Mouse (Mus musculus) hindbrain, postnatal 0 days (tissue): ENCODE results near the gene Trf. TPM values are rescaled to one million over a fixed set of nuclear protein-coding genes. Genes with fewer than 3 reads are reported as not detected.

Source experiments
- ATAC-seq: fragments of 200-750 bp; cut with Nextera tagmentation; 2 replicates; pipeline ENCODE4 v1.8.0; 2017; ENCODE audit warnings: mild to moderate bottlenecking, moderate TSS enrichment, moderate library complexity
- DNase-seq: peaks from one replicate; pipeline ENCODE4 v3.0.0-alpha.2; 2015; ENCODE audit warnings: low spot score
- H3K27ac ChIP-seq: fragments of 300-500 bp; sonication (generic); 2 replicates; pipeline ENCODE4 v1.5.1; 2014; ENCODE audit warnings: mild to moderate bottlenecking
- H3K27me3 ChIP-seq: fragments of 300-500 bp; sonication (generic); 2 replicates; pipeline ENCODE4 v1.6.1; 2014; ENCODE audit warnings: low read length, mixed read lengths; ENCODE audit not compliant: insufficient read depth
- H3K36me3 ChIP-seq: fragments of 300-500 bp; sonication (generic); 2 replicates; pipeline ENCODE4 v1.6.1; 2014; ENCODE audit warnings: low read length, mixed read lengths; ENCODE audit not compliant: insufficient read depth
- H3K4me1 ChIP-seq: fragments of 300-500 bp; sonication (generic); 2 replicates; pipeline ENCODE4 v1.6.1; 2014; ENCODE audit warnings: antibody characterized with exemption, low read length, mixed read lengths; ENCODE audit not compliant: insufficient read depth
- H3K4me2 ChIP-seq: fragments of 300-500 bp; sonication (generic); 2 replicates; pipeline ENCODE4 v1.6.1; 2014; ENCODE audit warnings: low read depth, mild to moderate bottlenecking, low read length, moderate library complexity, mixed read lengths
- H3K4me3 ChIP-seq: fragments of 300-500 bp; sonication (generic); 2 replicates; pipeline ENCODE4 v1.5.1; 2014; ENCODE audit warnings: low read length
- H3K9ac ChIP-seq: fragments of 300-500 bp; sonication (generic); replicated peaks from 2 replicates; pipeline ENCODE4 v1.6.1; 2014; ENCODE audit warnings: mild to moderate bottlenecking, low read length, moderate library complexity, mixed read lengths
- H3K9me3 ChIP-seq: fragments of 300-500 bp; sonication (generic); 2 replicates; pipeline ENCODE4 v1.6.1; 2016; ENCODE audit warnings: low read length, mixed read lengths
- CTCF ChIP-seq: IDR thresholded peaks from 2 replicates; pipeline ENCODE4 v1.5.1; 2016; ENCODE audit warnings: antibody characterized with exemption, control low read depth, low read depth
- WGBS: fragments of 180-500 bp; shearing (Covaris S2); extraction: QIAGEN DNeasy Blood & Tissue Kit; methylation state at CpG from one replicate; pipeline ENCODE4 v1.1.7; 2014; 5-methylcytosine and 5-hydroxymethylcytosine counted together
- polyA plus RNA-seq: library from polyadenylated mRNA; unstranded; fragments of >200 nt; fragmentation: Nextera tagmentation; extraction: Ambion mirVana; gene quantifications from 2 replicates; pipeline ENCODE4 v1.2.1, GENCODE M21; 2015
- total RNA-seq: library from RNA; depleted of rRNA; stranded (reverse); fragments of >200 nt; gene quantifications from 2 replicates; pipeline ENCODE4 v1.2.3, GENCODE M21; 2014

Trf gene
- total and polyA plus RNA-seq, 2 experiments from 2014 or later = 42.1 to 44.2 TPM

GRCm38 (mm10) chr9:103180807-103181565 is 49.3 kb downstream of the Trf start:
- DNase-seq = peak; percentile 86
- H3K4me2 ChIP-seq = peak overlapping the region; percentile 48
- peaks cover 18% of the 10 kb centered on the region for H3K36me3 ChIP-seq
- no peaks in the 10 kb centered on the region for H3K9me3 ChIP-seq
- peak; percentile 74 for ATAC-seq
- peak overlapping the region; percentile 21; the same call in 1 of the 2 replicates for H3K9ac ChIP-seq
- peak overlapping the region; percentile 11; the same call in 1 of the 2 replicates for H3K4me3 ChIP-seq
- H3K27me3 ChIP-seq = no peaks in the 10 kb centered on the region
- WGBS = 8% methylated on average over 20 of the region's 20 CpGs
- H3K27ac ChIP-seq = peak overlapping the region; percentile 61; the same call in 1 of the 2 replicates
- TF ChIP-seq CTCF = no peak
- peaks cover 11% of the 10 kb centered on the region for H3K4me1 ChIP-seq

- ATAC-seq = no peak
- Histone ChIP-seq H3K4me2 (peak overlapping the region; percentile 48), H3K27ac (peak overlapping the region; percentile 61; the same call in 1 of the 2 replicates), H3K9me3 (no peaks in the 10 kb centered on the region), H3K36me3 (peaks cover 18% of the 10 kb centered on the region), H3K4me1 (peaks cover 11% of the 10 kb centered on the region), H3K27me3 (no peaks in the 10 kb centered on the region), H3K4me3 (no peak overlapping the region), H3K9ac (peak overlapping the region; percentile 21; the same call in 1 of the 2 replicates)
- 39% methylated on average over 3 of the region's 3 CpGs for WGBS
- TF ChIP-seq CTCF = no peak
- peak; percentile 44 for DNase-seq
These were observed 49.9 kb downstream of the Trf start for GRCm38 (mm10) chr9:103180303-103180702.

GRCm38 (mm10) chr9:103175692-103176091 is 54.6 kb downstream of the Trf start:
- 85% methylated on average over 7 of the region's 7 CpGs for WGBS
- Histone ChIP-seq H3K9me3 (no peaks in the 10 kb centered on the region), H3K27ac (no peak overlapping the region), H3K4me1 (peaks cover 11% of the 10 kb centered on the region), H3K36me3 (peaks cover 8% of the 10 kb centered on the region; the same call in 1 of the 2 replicates), H3K27me3 (no peaks in the 10 kb centered on the region), H3K9ac (no peak overlapping the region), H3K4me3 (no peak overlapping the region), H3K4me2 (no peak overlapping the region)
- ATAC-seq (no peak), DNase-seq (no peak)
- peak; percentile 52 for TF ChIP-seq CTCF

- Histone ChIP-seq H3K27ac (no peak overlapping the region), H3K9ac (no peak overlapping the region), H3K4me3 (no peak overlapping the region), H3K9me3 (no peaks in the 10 kb centered on the region), H3K4me2 (no peak overlapping the region), H3K27me3 (no peaks in the 10 kb centered on the region), H3K36me3 (peaks cover 8% of the 10 kb centered on the region; the same call in 1 of the 2 replicates), H3K4me1 (peaks cover 3% of the 10 kb centered on the region; the same call in 1 of the 2 replicates)
- peak; percentile 77 for TF ChIP-seq CTCF
- WGBS = 68% methylated on average over 6 of the region's 6 CpGs
- DNase-seq (peak; percentile 44), ATAC-seq (peak; percentile 61; the same call in 1 of the 2 replicates)
These were observed 55.3 kb downstream of the Trf start for GRCm38 (mm10) chr9:103174771-103175519.

GRCm38 (mm10) chr9:103168771-103169170 is 61.5 kb downstream of the Trf start:
- Histone ChIP-seq H3K4me1 (peaks cover 6% of the 10 kb centered on the region; the same call in 1 of the 2 replicates), H3K4me2 (no peak overlapping the region), H3K27me3 (no peaks in the 10 kb centered on the region), H3K27ac (peak overlapping the region; percentile 17; the same call in 1 of the 2 replicates), H3K9me3 (no peaks in the 10 kb centered on the region), H3K4me3 (no peak overlapping the region), H3K9ac (no peak overlapping the region), H3K36me3 (peaks cover 35% of the 10 kb centered on the region)
- 51% methylated on average over 7 of the region's 7 CpGs for WGBS
- peak; percentile 44 for DNase-seq
- no peak for ATAC-seq
- no peak for TF ChIP-seq CTCF

- H3K4me2 ChIP-seq = no peak overlapping the region
- peaks cover 41% of the 10 kb centered on the region for H3K36me3 ChIP-seq
- 0 out of 2 replicates have a peak overlapping the region, but pooled peaks have one; percentile 20 for H3K27ac ChIP-seq
- no peak overlapping the region for H3K9ac ChIP-seq
- H3K4me3 ChIP-seq = no peak overlapping the region
- WGBS = 46% methylated on average over 6 of the region's 6 CpGs
- no peaks in the 10 kb centered on the region for H3K9me3 ChIP-seq
- TF ChIP-seq CTCF = no peak
- H3K27me3 ChIP-seq = no peaks in the 10 kb centered on the region
- peak; percentile 65 for DNase-seq
- ATAC-seq = peak; percentile 82
- peaks cover 6% of the 10 kb centered on the region; the same call in 1 of the 2 replicates for H3K4me1 ChIP-seq
These were observed 62.2 kb downstream of the Trf start for GRCm38 (mm10) chr9:103168046-103168445.
